ENCODE assay signal across 22 mouse cellular contexts in the genomic region with DNA sequence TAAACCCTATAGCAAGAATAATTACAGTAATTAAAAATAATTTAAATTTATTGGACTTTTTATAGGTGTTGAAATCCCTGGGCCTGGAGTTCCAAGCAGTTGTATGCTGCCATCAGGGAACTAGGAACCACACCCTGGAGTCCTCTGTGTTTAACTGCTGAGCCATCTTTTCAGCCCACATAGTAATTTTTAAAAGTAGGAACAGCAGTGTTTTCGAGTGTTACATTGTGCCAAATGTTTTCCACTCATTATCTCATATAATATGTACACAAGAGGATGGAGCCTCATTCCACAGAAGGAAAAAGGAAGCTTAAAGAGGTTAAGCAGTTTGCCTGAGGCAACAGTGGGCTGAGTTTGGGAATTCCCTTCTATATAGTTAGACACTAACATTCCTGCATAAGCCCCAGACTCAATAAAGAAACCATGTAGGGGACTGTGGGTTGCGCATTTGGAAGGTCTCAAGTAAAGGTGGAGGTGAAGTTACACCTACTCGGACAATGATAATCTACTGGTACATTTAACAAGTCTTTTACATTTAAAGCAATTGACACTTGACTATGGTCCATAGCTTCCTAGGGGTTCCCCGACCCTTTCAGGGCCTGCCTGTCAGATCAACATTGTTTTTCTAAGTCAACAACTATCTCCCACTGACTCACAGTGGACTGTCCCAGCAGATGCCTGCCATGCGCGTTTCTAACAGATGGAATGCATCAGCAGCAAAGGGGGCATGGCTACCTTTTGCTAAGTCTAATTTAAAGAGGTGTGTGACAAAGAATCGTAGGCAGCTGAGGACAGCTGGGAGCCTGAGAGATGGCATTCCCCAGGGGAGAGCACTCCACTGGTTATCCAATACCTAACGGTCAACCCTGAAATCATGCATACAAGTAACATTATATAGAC. TPM values are rescaled to one million over a fixed set of nuclear protein-coding genes. Genes with fewer than 3 reads are reported as not detected.
A peak's percentile ranks its signal among the peaks of the same experiment; 100 is the strongest.
DNase-seq lines count a peak whose midpoint lies in the region; ATAC-seq lines count a peak whose summit lies in the region.
"Had no signal": no experiment of that assay in that cellular context is flagged by ENCODE, and none has a peak within 500 bp of the region (broad histone marks: within the 10 kb centered on the region; RNA-seq: fewer than 3 reads in every experiment).

No protein-coding gene starts in this region.

- WGBS in limb, embryonic 12.5 days, result 28% methylated on average over 8 of the region's 8 CpGs

- peak; percentile 78 for ATAC-seq in limb, embryonic 12.5 days (ENCODE audit: insufficient number of reproducible peaks, insufficient read depth, low FRiP score, low TSS enrichment, low read depth)
- ATAC-seq: CD4-positive, CD25-positive, alpha-beta regulatory T cell, adult 4 months; forebrain, embryonic 14.5 days had no signal

- H3K4me2 ChIP-seq in limb, embryonic 12.5 days, result no peak overlapping the region; the same call in 1 of the 2 replicates
- H3K4me2 ChIP-seq: hindbrain, embryonic 15.5 days; limb, embryonic 15.5 days had no signal

- no peaks in the 10 kb centered on the region for H3K27me3 ChIP-seq in limb, embryonic 12.5 days
- H3K27me3 ChIP-seq: hindbrain, embryonic 15.5 days; limb, embryonic 15.5 days had no signal

- H3K27ac ChIP-seq in limb, embryonic 12.5 days, result peak overlapping the region; percentile 53; the same call in 1 of the 2 replicates
- H3K27ac ChIP-seq: hindbrain, embryonic 15.5 days; left cerebral cortex, adult 2 months; limb, embryonic 15.5 days; midbrain, embryonic 10.5 days had no signal

- no peaks in the 10 kb centered on the region for H3K36me3 ChIP-seq in limb, embryonic 12.5 days
- H3K36me3 ChIP-seq: limb, embryonic 15.5 days; midbrain, embryonic 10.5 days had no signal

- H3K4me3 ChIP-seq in limb, embryonic 12.5 days (replicated peaks), result no peak overlapping the region
- H3K4me3 ChIP-seq: hindbrain, embryonic 15.5 days; left cerebral cortex, adult 2 months; limb, embryonic 15.5 days; midbrain, embryonic 10.5 days had no signal

- intact Hi-C loops in heart, postnatal 10 days (cut with DNase I), result no loop called here

- no peak overlapping the region for H3K9ac ChIP-seq in limb, embryonic 12.5 days (replicated peaks)
- H3K9ac ChIP-seq: hindbrain, embryonic 15.5 days; limb, embryonic 15.5 days had no signal

- H3K4me1 ChIP-seq in limb, embryonic 12.5 days (replicated peaks), result peaks cover 8% of the 10 kb centered on the region
- H3K4me1 ChIP-seq: hindbrain, embryonic 15.5 days; midbrain, embryonic 10.5 days had no signal

- no peaks in the 10 kb centered on the region for H3K9me3 ChIP-seq in limb, embryonic 12.5 days
- H3K9me3 ChIP-seq: hindbrain, embryonic 15.5 days; limb, embryonic 15.5 days; midbrain, embryonic 10.5 days had no signal

- DNase-seq in layer of hippocampus, adult 9-10 months (ENCODE audit: low spot score), result peak; percentile 35
- DNase-seq in layer of hippocampus, postnatal 25 days (ENCODE audit: extremely low spot score in 1 of 2, low spot score in 1 of 2), result no peak
- peak; percentile 37 for DNase-seq in brain, adult 2 months (ENCODE audit: low read depth, low spot score)
- peak; percentile 13 for DNase-seq in embryo, embryonic 9.5 days (ENCODE audit: extremely low spot score)
- no peak for DNase-seq in right cerebral cortex, postnatal 25 days
- DNase-seq in heart, postnatal 10 days, result no peak
- no peak for DNase-seq in yolk sac, embryonic 10.5 days (ENCODE audit: low spot score)
- DNase-seq: adrenal gland, adult 8-10 months; cerebellum, adult 8-10 months; kidney, adult 2 months; lung, postnatal 14 days; thymus, postnatal 4 days had no signal

RNA-seq across cellular contexts. Expression of a gene that starts 19.3 kb away (rescaled TPM):
- total RNA-seq in layer of hippocampus, postnatal 25 days (2021), result 1 to 10 TPM; 6.5 to 7.7 TPM
- 14.6 and 16.5 TPM in 2 replicates for polyA plus RNA-seq in limb, embryonic 12.5 days (2016; fragmentation: Nextera tagmentation; extraction: Ambion mirVana)
- 1 to 10 TPM; 1.6 to 2.5 TPM for total RNA-seq in heart, postnatal 10 days (2021)
- total RNA-seq: common myeloid progenitor, adult 5-6 weeks; MEL; neutrophil, adult 5-6 weeks had no signal
- polyA plus RNA-seq: CD4-positive, CD25-positive, alpha-beta regulatory T cell, adult 4 months had no signal

Comparison
In these comparisons a context has a peak if more than half of its experiments do, and no peak if none do; other contexts are left out.
1. DNase-seq: peak in layer of hippocampus, adult 9-10 months (single experiment), brain, adult 2 months (single experiment) and embryo, embryonic 9.5 days (single experiment); none in layer of hippocampus, postnatal 25 days (0 of 2), right cerebral cortex, postnatal 25 days (single experiment), heart, postnatal 10 days (0 of 2) and yolk sac, embryonic 10.5 days (single experiment).